Mouse (Mus musculus) C2C12 (cell line): ENCODE measurements around the gene Marcksl1. TPM values are rescaled to one million over a fixed set of nuclear protein-coding genes. Genes with fewer than 3 reads are reported as not detected.

ENCODE experiments used
- H3K27me3 ChIP-seq: one replicate; pipeline ENCODE4 v1.6.1; 2011; ENCODE audit not compliant: control insufficient read depth, insufficient read depth, insufficient read length
- H3K36me3 ChIP-seq: one replicate; pipeline ENCODE4 v1.6.1; 2011; ENCODE audit not compliant: control insufficient read depth, insufficient read depth
- H3K4me3 ChIP-seq: one replicate; pipeline ENCODE4 v1.5.1; 2011; ENCODE audit warnings: mild to moderate bottlenecking, control low read depth; ENCODE audit not compliant: poor library complexity, insufficient read depth, severe bottlenecking
- H3K79me2 ChIP-seq: one replicate; pipeline ENCODE4 v1.6.1; 2011; ENCODE audit not compliant: control insufficient read depth, insufficient read depth
- H3K79me3 ChIP-seq: one replicate; pipeline ENCODE4 v1.6.1; 2011; ENCODE audit warnings: low read depth, control low read depth
- H3ac ChIP-seq: one replicate; pipeline ENCODE3; 2011; ENCODE audit warnings: low read depth; ENCODE audit not compliant: control insufficient read depth, insufficient read length
- CEBPB ChIP-seq: IDR thresholded peaks from one replicate; pipeline ENCODE4 v1.6.1; 2011; ENCODE audit warnings: low read depth, mild to moderate bottlenecking, control low read depth, moderate library complexity
- CTCF ChIP-seq: IDR thresholded peaks from one replicate; pipeline ENCODE4 v1.5.1; 2011; ENCODE audit not compliant: control insufficient read depth, insufficient read depth, insufficient read length
- FOSL1 ChIP-seq: IDR thresholded peaks from one replicate; pipeline ENCODE4 v1.8.0; 2011; ENCODE audit warnings: mild to moderate bottlenecking, low read length; ENCODE audit not compliant: poor library complexity, insufficient read depth, severe bottlenecking
- MAX ChIP-seq: IDR thresholded peaks from one replicate; pipeline ENCODE4 v1.6.1; 2011; ENCODE audit warnings: mild to moderate bottlenecking, control low read depth
- MYOD1 ChIP-seq: IDR thresholded peaks from one replicate; pipeline ENCODE4 v1.6.1; 2011; ENCODE audit warnings: low read depth; ENCODE audit not compliant: control insufficient read depth, insufficient read length
- MYOG ChIP-seq: IDR thresholded peaks from one replicate; pipeline ENCODE4 v1.6.1; 2011; ENCODE audit not compliant: control insufficient read depth, insufficient read length; ENCODE audit errors: extremely low read depth
- USF1 ChIP-seq: IDR thresholded peaks from one replicate; pipeline ENCODE4 v1.6.1; 2011; ENCODE audit warnings: low read depth, mild to moderate bottlenecking, control low read depth, moderate library complexity
- polyA plus RNA-seq: library from polyadenylated mRNA; unstranded; fragments of >200 nt; fragmentation: generic; extraction: Trizol; gene quantifications from one replicate; pipeline ENCODE4 v1.2.1, GENCODE M21; 2012; ENCODE audit warnings: missing spikeins

Marcksl1 gene
- polyA plus RNA-seq, 1 experiment, result 148 TPM

- no peak overlapping the region for H3K4me3 ChIP-seq
- H3K79me3 ChIP-seq, result no peaks in the 10 kb centered on the region
- no peak overlapping the region for H3ac ChIP-seq
- H3K36me3 ChIP-seq, result no peaks in the 10 kb centered on the region
- H3K79me2 ChIP-seq, result no peaks in the 10 kb centered on the region
- H3K27me3 ChIP-seq, result no peaks in the 10 kb centered on the region
- TF ChIP-seq USF1, result no peak
- no peak for TF ChIP-seq CEBPB
- TF ChIP-seq MYOD1, result no peak
- TF ChIP-seq MAX, result no peak
- no peak for TF ChIP-seq CTCF
- no peak for TF ChIP-seq FOSL1
- no peak for TF ChIP-seq MYOG
Measured at GRCm38 (mm10) chr4:129507434-129508236, 5.7 kb upstream of the Marcksl1 start.

- Histone ChIP-seq H3K79me2 (no peaks in the 10 kb centered on the region), H3ac (no peak overlapping the region), H3K79me3 (no peaks in the 10 kb centered on the region), H3K36me3 (no peaks in the 10 kb centered on the region), H3K4me3 (no peak overlapping the region), H3K27me3 (no peaks in the 10 kb centered on the region)
- TF ChIP-seq USF1 (no peak), MYOD1 (no peak), CEBPB (no peak), FOSL1 (no peak), CTCF (no peak), MYOG (no peak), MAX (no peak)
Measured at GRCm38 (mm10) chr4:129508237-129508515, 5.2 kb upstream of the Marcksl1 start.

- H3K36me3 ChIP-seq, result no peaks in the 10 kb centered on the region
- no peak overlapping the region for H3K4me3 ChIP-seq
- H3K27me3 ChIP-seq, result no peaks in the 10 kb centered on the region
- H3K79me3 ChIP-seq, result no peaks in the 10 kb centered on the region
- H3K79me2 ChIP-seq, result peaks cover 4% of the 10 kb centered on the region
- no peak for TF ChIP-seq FOSL1
- TF ChIP-seq CTCF, result no peak
- no peak for TF ChIP-seq CEBPB
- no peak for TF ChIP-seq MYOD1
- TF ChIP-seq MYOG, result no peak
- TF ChIP-seq USF1, result no peak
- no peak for TF ChIP-seq MAX
- no peak overlapping the region for H3ac ChIP-seq
Measured at GRCm38 (mm10) chr4:129508834-129509600, 4.4 kb upstream of the Marcksl1 start.

- TF ChIP-seq MAX (no peak), MYOG (no peak), MYOD1 (no peak), USF1 (no peak)
Measured at GRCm38 (mm10) chr4:129509650-129510049, 3.7 kb upstream of the Marcksl1 start.

GRCm38 (mm10) chr4:129510723-129511412 is 2.5 kb upstream of the Marcksl1 start:
- peaks cover 3% of the 10 kb centered on the region for H3K79me3 ChIP-seq

More at GRCm38 (mm10) chr4:129509650-129510049, 3.7 kb upstream of the Marcksl1 start:
- H3ac ChIP-seq, result no peak overlapping the region
- H3K36me3 ChIP-seq, result no peaks in the 10 kb centered on the region
- H3K79me3 ChIP-seq, result peaks cover 2% of the 10 kb centered on the region
- H3K27me3 ChIP-seq, result no peaks in the 10 kb centered on the region
- H3K4me3 ChIP-seq, result no peak overlapping the region
- peaks cover 11% of the 10 kb centered on the region for H3K79me2 ChIP-seq

More at GRCm38 (mm10) chr4:129510723-129511412, 2.5 kb upstream of the Marcksl1 start:
- Histone ChIP-seq H3K27me3 (no peaks in the 10 kb centered on the region), H3ac (no peak overlapping the region), H3K4me3 (no peak overlapping the region), H3K79me2 (peaks cover 20% of the 10 kb centered on the region), H3K36me3 (no peaks in the 10 kb centered on the region)
- TF ChIP-seq FOSL1 (no peak), CTCF (no peak), MYOG (no peak), CEBPB (no peak), MYOD1 (no peak), MAX (no peak), USF1 (no peak)
